Mouse (Mus musculus) ES-Bruce4 (cell line): ENCODE measurements around the gene Gbx1.

ENCODE experiments used
- CTCF ChIP-seq: IDR thresholded peaks from one replicate; pipeline ENCODE4 v1.8.1; 2011; ENCODE audit warnings: low read depth, low read length
- POLR2A ChIP-seq: IDR thresholded peaks from one replicate; pipeline ENCODE4 v1.8.1; 2011; ENCODE audit warnings: low read length; ENCODE audit not compliant: insufficient read depth

- TF ChIP-seq CTCF, result no peak
- TF ChIP-seq POLR2A, result no peak
Observed at GRCm38 (mm10) chr5:24499113-24499512, 27.9 kb downstream of the Gbx1 start.
